Mouse (Mus musculus) forebrain, embryonic 16.5 days (tissue): ENCODE data around the gene S1pr4. TPM values are rescaled to one million over a fixed set of nuclear protein-coding genes. Genes with fewer than 3 reads are reported as not detected.

Experiments
- ATAC-seq: fragments of 200-750 bp; cut with Nextera tagmentation; 2 replicates; pipeline ENCODE4 v1.8.0; 2017; ENCODE audit warnings: mild to moderate bottlenecking, moderate library complexity
- H3K27ac ChIP-seq: fragments of 300-500 bp; sonication (generic); 2 replicates; pipeline ENCODE4 v1.5.1; 2014; ENCODE audit warnings: low read length, control low read depth
- H3K27me3 ChIP-seq: fragments of 300-500 bp; sonication (generic); replicated peaks from 2 replicates; pipeline ENCODE4 v1.6.1; 2014; ENCODE audit warnings: low read length; ENCODE audit not compliant: control insufficient read depth, insufficient read depth
- H3K36me3 ChIP-seq: fragments of 300-500 bp; sonication (generic); 2 replicates; pipeline ENCODE4 v1.6.1; 2014; ENCODE audit not compliant: control insufficient read depth, insufficient read depth
- H3K4me1 ChIP-seq: fragments of 300-500 bp; sonication (generic); replicated peaks from 2 replicates; pipeline ENCODE4 v1.6.1; 2014; ENCODE audit warnings: low read length; ENCODE audit not compliant: control insufficient read depth, insufficient read depth
- H3K4me2 ChIP-seq: fragments of 300-500 bp; sonication (generic); 2 replicates; pipeline ENCODE4 v1.6.1; 2014; ENCODE audit warnings: mild to moderate bottlenecking, low read length, control low read depth
- H3K4me3 ChIP-seq: fragments of 300-500 bp; sonication (generic); replicated peaks from 2 replicates; pipeline ENCODE4 v1.5.1; 2014; ENCODE audit warnings: mild to moderate bottlenecking, low read length, control low read depth
- H3K9ac ChIP-seq: fragments of 300-500 bp; sonication (generic); replicated peaks from 2 replicates; pipeline ENCODE4 v1.6.1; 2014; ENCODE audit warnings: low read depth, low read length, control low read depth
- H3K9me3 ChIP-seq: fragments of 300-500 bp; sonication (generic); 2 replicates; pipeline ENCODE4 v1.6.1; 2016; ENCODE audit warnings: low read length; ENCODE audit not compliant: control insufficient read depth
- WGBS: fragments of 180-500 bp; shearing (Covaris S2); extraction: QIAGEN DNeasy Blood & Tissue Kit; methylation state at CpG from one replicate; pipeline ENCODE4 v1.1.7; 2014; 5-methylcytosine and 5-hydroxymethylcytosine counted together
- polyA plus RNA-seq: library from polyadenylated mRNA; unstranded; fragments of >200 nt; fragmentation: Nextera tagmentation; extraction: Ambion mirVana; gene quantifications from 2 replicates; pipeline ENCODE4 v1.2.1, GENCODE M21; 2015

S1pr4 gene
- polyA plus RNA-seq, 1 experiment from 2014 or later: 0.53 TPM

GRCm38 (mm10) chr10:81463531-81463930 lies 36.4 kb downstream of the S1pr4 start:
- peaks cover 30% of the 10 kb centered on the region for H3K27me3 ChIP-seq
- no peak overlapping the region for H3K4me2 ChIP-seq
- H3K4me1 ChIP-seq: peaks cover 9% of the 10 kb centered on the region
- 75% methylated on average over 4 of the region's 4 CpGs for WGBS
- no peak for ATAC-seq
- H3K9ac ChIP-seq: no peak overlapping the region
- H3K36me3 ChIP-seq: peaks cover 6% of the 10 kb centered on the region; the same call in 1 of the 2 replicates
- H3K9me3 ChIP-seq: no peaks in the 10 kb centered on the region
- H3K27ac ChIP-seq: no peak overlapping the region
- H3K4me3 ChIP-seq: no peak overlapping the region

GRCm38 (mm10) chr10:81462917-81463316 lies 37.0 kb downstream of the S1pr4 start:
- peaks cover 9% of the 10 kb centered on the region for H3K4me1 ChIP-seq
- no peak overlapping the region for H3K9ac ChIP-seq
- H3K27me3 ChIP-seq: peaks cover 30% of the 10 kb centered on the region
- ATAC-seq: no peak
- no peak overlapping the region for H3K4me3 ChIP-seq
- no peak overlapping the region for H3K4me2 ChIP-seq
- H3K27ac ChIP-seq: no peak overlapping the region
- H3K9me3 ChIP-seq: no peaks in the 10 kb centered on the region
- H3K36me3 ChIP-seq: peaks cover 6% of the 10 kb centered on the region; the same call in 1 of the 2 replicates
- 77% methylated on average over 7 of the region's 7 CpGs for WGBS

- no peak overlapping the region for H3K4me3 ChIP-seq
- no peak overlapping the region for H3K4me2 ChIP-seq
- no peak overlapping the region for H3K9ac ChIP-seq
- no peak for ATAC-seq
- H3K9me3 ChIP-seq: no peaks in the 10 kb centered on the region
- H3K36me3 ChIP-seq: peaks cover 6% of the 10 kb centered on the region; the same call in 1 of the 2 replicates
- WGBS: 36% methylated on average over 7 of the region's 7 CpGs
- H3K27ac ChIP-seq: no peak overlapping the region
- peaks cover 9% of the 10 kb centered on the region for H3K4me1 ChIP-seq
- peaks cover 33% of the 10 kb centered on the region for H3K27me3 ChIP-seq
Measured at GRCm38 (mm10) chr10:81462415-81462804, 37.5 kb downstream of the S1pr4 start.

- Histone ChIP-seq H3K27ac (no peak overlapping the region), H3K27me3 (peaks cover 33% of the 10 kb centered on the region), H3K4me1 (peaks cover 9% of the 10 kb centered on the region), H3K9me3 (no peaks in the 10 kb centered on the region), H3K9ac (no peak overlapping the region), H3K36me3 (peaks cover 6% of the 10 kb centered on the region; the same call in 1 of the 2 replicates), H3K4me3 (no peak overlapping the region), H3K4me2 (no peak overlapping the region)
- 9% methylated on average over 16 of the region's 16 CpGs for WGBS
- ATAC-seq: no peak
Measured at GRCm38 (mm10) chr10:81461673-81462414, 38.1 kb downstream of the S1pr4 start.

GRCm38 (mm10) chr10:81460951-81461350 lies 39.0 kb downstream of the S1pr4 start:
- H3K4me3 ChIP-seq: no peak overlapping the region
- no peak overlapping the region for H3K4me2 ChIP-seq
- WGBS: 41% methylated on average over 11 of the region's 11 CpGs
- no peaks in the 10 kb centered on the region for H3K9me3 ChIP-seq
- peaks cover 33% of the 10 kb centered on the region for H3K27me3 ChIP-seq
- H3K4me1 ChIP-seq: peaks cover 9% of the 10 kb centered on the region
- peaks cover 6% of the 10 kb centered on the region; the same call in 1 of the 2 replicates for H3K36me3 ChIP-seq
- no peak for ATAC-seq
- H3K27ac ChIP-seq: no peak overlapping the region
- no peak overlapping the region for H3K9ac ChIP-seq

- Histone ChIP-seq H3K4me2 (no peak overlapping the region), H3K27me3 (peaks cover 33% of the 10 kb centered on the region), H3K9ac (no peak overlapping the region), H3K27ac (no peak overlapping the region), H3K4me1 (peaks cover 9% of the 10 kb centered on the region), H3K36me3 (peaks cover 3% of the 10 kb centered on the region; the same call in 1 of the 2 replicates), H3K9me3 (no peaks in the 10 kb centered on the region), H3K4me3 (no peak overlapping the region)
- WGBS: 27% methylated on average over 20 of the region's 20 CpGs
- no peak for ATAC-seq
Measured at GRCm38 (mm10) chr10:81460471-81460870, 39.5 kb downstream of the S1pr4 start.

GRCm38 (mm10) chr10:81459399-81459798 lies 40.5 kb downstream of the S1pr4 start:
- Histone ChIP-seq H3K27me3 (peaks cover 36% of the 10 kb centered on the region), H3K36me3 (0 out of 2 replicates have a peak, but pooled peaks cover 3% of the 10 kb centered on the region), H3K4me3 (no peak overlapping the region), H3K9me3 (no peaks in the 10 kb centered on the region), H3K9ac (no peak overlapping the region), H3K4me2 (no peak overlapping the region), H3K27ac (no peak overlapping the region), H3K4me1 (peaks cover 4% of the 10 kb centered on the region)
- ATAC-seq: no peak
- 65% methylated on average over 21 of the region's 21 CpGs for WGBS

- no peak for ATAC-seq
- WGBS: 81% methylated on average over 6 of the region's 6 CpGs
- no peak overlapping the region for H3K4me2 ChIP-seq
- no peak overlapping the region for H3K4me3 ChIP-seq
- no peaks in the 10 kb centered on the region for H3K9me3 ChIP-seq
- H3K9ac ChIP-seq: no peak overlapping the region
- 0 out of 2 replicates have a peak, but pooled peaks cover 3% of the 10 kb centered on the region for H3K36me3 ChIP-seq
- H3K27ac ChIP-seq: no peak overlapping the region
- H3K27me3 ChIP-seq: peaks cover 38% of the 10 kb centered on the region
- H3K4me1 ChIP-seq: no peaks in the 10 kb centered on the region
Measured at GRCm38 (mm10) chr10:81458267-81458666, 41.7 kb downstream of the S1pr4 start.

GRCm38 (mm10) chr10:81457624-81458023 lies 42.3 kb downstream of the S1pr4 start:
- no peak overlapping the region for H3K9ac ChIP-seq
- H3K36me3 ChIP-seq: 0 out of 2 replicates have a peak, but pooled peaks cover 3% of the 10 kb centered on the region
- 86% methylated on average over 8 of the region's 8 CpGs for WGBS
- no peaks in the 10 kb centered on the region for H3K9me3 ChIP-seq
- H3K4me2 ChIP-seq: no peak overlapping the region
- H3K4me3 ChIP-seq: no peak overlapping the region
- H3K27me3 ChIP-seq: peaks cover 40% of the 10 kb centered on the region
- ATAC-seq: no peak
- no peak overlapping the region for H3K27ac ChIP-seq
- no peaks in the 10 kb centered on the region for H3K4me1 ChIP-seq
